Mouse (Mus musculus) urinary bladder, postnatal 36 days (tissue): ENCODE measurements around the gene Arid4b.

Source experiments
- DNase-seq, 2 experiments: peaks; one replicate each; pipeline ENCODE4 v3.0.0; 2022; ENCODE audit warnings: low spot score in 2 of 2, mixed read lengths in 1 of 2

Arid4b gene

GRCm38 (mm10) chr13:14062209-14063012 is 621 bp upstream of the Arid4b start:
- DNase-seq: no peak

- DNase-seq: no peak
Measured at GRCm38 (mm10) chr13:14063942-14064271, 875 bp downstream of the Arid4b start.

DNA sequence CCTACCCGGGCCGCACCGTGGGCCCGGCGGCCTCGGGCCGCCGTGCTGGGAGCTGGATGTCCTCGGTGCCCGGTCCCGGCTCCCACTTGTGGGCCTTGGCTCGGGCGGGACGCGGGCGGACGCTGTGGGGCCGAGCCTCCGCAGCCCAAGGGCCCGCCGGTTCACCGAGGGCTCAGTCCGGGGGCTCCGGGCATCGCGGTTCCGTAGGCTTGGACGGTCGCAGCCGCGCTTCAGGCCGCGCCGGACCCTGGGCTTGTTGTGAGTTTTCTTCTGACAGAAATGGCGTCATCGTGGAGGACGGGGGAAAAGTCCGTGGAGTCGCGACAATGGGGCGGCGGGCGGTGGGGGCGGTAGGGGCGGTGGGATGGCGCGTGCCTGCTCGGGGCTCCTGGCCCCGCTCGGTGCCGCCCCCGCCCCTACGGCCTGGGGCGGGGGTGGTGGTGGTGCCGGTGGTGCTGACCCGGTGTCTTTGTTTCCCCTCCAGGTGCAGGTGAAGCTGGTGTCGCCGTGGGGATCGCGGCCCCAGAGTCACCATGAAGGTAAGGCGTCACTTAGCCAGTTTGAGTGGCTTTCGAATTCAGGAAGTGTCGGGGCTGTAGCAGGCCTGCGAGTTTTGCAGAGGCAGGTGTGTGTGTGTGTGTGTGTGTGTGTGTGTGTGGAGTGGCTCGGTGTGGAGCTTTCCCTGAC is 1.5 kb downstream of the Arid4b start:
- DNase-seq: peak; percentile 29 to 45

DNA sequence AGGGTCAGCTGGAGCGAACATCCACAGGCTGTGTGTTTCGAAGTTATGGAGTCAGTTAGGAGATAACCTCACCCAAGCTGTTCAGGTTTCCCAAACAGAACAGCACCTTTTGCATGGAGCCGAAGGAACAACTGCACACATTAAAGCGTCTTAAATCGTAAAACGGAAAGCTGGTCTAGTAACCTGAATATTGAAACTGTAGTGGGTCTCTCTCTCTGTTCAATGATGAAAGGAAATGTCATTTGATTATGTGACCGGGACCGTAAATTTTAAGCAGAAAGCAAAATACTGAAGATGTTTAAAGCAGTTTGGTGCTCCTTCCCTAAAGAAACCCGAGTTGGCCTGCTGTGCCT is 2.0 kb downstream of the Arid4b start:
- no peak for DNase-seq

GRCm38 (mm10) chr13:14065701-14066100 is 2.7 kb downstream of the Arid4b start:
- no peak for DNase-seq

DNA sequence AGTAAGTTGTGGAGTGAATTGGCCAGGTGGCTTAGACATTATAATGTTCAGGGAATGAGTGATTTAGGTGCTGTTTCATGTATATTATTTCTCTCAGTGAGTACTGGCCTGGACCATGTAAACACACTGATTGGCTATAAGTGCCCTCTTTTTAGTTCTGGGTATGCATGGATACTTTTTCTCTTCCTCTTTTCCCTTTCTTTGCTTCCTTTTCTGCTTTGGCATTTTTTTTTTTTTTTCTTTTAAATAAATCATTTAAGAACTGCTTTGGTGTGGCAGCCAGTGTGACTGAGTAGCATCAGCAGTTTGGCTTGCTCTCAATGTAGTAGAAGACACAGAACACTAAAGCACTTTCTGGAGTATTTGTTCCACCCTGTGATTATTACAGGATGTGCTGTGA is 5.0 kb downstream of the Arid4b start:
- DNase-seq: no peak

GRCm38 (mm10) chr13:14069291-14069690 is 6.3 kb downstream of the Arid4b start:
- DNase-seq: no peak

DNA sequence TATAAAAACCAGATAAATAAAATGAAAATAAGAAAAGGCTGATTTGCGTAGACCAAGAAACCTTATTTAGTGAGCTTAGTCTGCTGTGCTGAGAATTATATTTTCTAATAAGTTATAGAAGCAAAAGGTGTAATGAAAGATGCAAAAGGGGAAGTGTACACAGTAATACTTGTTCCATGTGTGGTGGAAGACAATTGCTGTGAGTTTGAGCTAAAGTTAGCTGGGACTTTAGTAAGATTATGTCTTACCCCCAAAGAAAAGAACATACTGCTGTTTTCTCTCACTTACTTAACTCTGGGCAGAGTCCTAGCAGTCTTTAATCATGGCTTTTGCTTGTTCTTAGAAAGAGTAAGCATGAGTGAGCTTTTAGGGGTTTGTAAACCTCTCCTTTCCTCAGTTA is 11.3 kb downstream of the Arid4b start:
- no peak for DNase-seq

DNA sequence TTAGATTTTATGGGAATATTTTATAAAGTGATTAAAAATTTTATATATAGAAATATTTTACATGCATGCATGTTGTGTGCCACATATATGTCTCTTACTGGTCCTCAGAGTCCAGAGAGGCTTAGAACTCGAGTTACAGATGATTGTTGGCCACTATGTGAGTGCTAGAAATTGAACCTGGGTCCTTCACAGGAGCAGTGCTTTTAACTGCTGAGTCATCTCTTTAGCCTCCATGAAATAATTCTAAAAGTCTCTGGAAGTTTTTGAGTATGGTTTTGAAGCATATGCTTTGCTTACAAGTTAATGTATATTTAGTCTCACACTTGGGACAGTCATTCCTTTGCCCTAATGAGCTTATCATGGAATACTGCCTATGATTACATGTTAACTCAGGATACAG is 12.3 kb downstream of the Arid4b start:
- DNase-seq: no peak

GRCm38 (mm10) chr13:14088669-14089068 is 25.6 kb downstream of the Arid4b start:
- no peak for DNase-seq

GRCm38 (mm10) chr13:14103026-14103425 is 40.0 kb downstream of the Arid4b start:
- no peak for DNase-seq

DNA sequence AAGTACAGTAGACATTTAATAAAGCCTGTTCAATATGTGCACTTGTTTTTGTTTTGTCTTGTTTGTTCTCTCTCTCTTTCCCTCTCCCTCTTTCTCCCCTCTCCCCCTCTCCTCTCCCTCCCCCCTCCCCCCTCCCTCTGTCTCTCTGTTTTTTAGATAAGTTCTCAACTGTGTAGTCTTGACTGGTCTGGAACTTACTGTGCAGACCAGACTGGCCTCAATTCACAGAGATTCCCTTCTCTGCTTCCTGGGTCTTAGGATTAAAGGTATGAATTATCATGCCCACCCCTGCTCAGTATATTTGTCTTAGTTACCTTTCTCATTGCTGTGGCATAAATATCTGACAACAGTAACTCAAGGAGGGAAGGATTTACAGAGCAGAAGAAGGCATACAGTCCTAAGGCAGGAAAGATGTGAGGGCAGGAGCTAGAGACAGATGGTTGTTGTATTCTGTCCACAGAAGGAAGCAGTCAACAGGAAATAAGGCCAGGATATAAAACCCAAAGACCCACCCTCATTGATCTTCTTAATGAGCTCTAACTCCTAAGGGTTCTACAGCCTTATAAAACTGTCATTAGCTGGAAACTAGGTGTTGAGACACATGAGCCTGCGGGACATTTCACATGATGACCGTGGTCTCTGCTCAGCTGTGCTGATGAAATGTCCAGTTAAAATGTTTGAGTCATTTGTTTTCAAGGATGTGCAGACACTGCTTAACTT is 47.3 kb downstream of the Arid4b start:
- no peak for DNase-seq

DNA sequence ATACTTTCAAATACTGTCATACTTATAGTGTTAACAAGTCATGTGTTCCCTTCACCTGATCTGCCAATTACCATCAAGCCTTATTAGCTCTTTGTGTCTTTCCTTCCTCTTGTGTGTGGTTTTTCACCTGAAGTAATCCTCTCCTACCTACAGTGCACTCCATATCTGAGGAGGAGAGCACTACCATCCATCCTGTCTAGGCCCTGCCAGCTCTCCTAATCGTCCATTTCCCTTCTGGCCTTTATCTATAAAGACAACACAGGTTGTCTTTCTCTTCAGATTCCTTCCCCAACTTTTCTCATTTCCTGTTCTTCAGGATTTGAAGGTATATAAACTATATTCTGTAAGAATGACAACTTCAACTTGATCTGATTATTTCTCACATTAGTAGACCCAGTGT is 48.1 kb downstream of the Arid4b start:
- no peak for DNase-seq

- DNase-seq: no peak
Measured at GRCm38 (mm10) chr13:14113746-14114528, 50.9 kb downstream of the Arid4b start.

DNA sequence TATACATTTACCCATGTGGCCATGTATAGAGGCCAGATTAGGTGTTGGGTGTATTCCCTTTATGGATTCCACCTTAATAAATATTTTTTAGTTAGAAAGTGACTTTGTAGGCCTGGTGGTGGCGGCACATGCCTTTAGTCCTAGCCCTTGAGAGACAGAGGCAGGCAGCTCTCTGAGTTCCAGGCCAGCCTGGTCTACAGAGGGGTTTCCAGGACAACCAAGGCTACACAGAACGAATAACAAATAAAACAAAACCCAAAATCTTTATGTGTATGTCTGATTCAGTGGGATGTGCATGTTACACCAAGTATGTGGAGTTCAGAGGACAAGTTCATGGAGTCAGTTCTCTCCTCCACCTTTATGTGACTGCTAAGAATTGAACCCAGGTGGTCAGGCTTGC is 52.8 kb downstream of the Arid4b start:
- no peak for DNase-seq

- no peak for DNase-seq
Measured at GRCm38 (mm10) chr13:14131651-14132050, 68.6 kb downstream of the Arid4b start.

DNA sequence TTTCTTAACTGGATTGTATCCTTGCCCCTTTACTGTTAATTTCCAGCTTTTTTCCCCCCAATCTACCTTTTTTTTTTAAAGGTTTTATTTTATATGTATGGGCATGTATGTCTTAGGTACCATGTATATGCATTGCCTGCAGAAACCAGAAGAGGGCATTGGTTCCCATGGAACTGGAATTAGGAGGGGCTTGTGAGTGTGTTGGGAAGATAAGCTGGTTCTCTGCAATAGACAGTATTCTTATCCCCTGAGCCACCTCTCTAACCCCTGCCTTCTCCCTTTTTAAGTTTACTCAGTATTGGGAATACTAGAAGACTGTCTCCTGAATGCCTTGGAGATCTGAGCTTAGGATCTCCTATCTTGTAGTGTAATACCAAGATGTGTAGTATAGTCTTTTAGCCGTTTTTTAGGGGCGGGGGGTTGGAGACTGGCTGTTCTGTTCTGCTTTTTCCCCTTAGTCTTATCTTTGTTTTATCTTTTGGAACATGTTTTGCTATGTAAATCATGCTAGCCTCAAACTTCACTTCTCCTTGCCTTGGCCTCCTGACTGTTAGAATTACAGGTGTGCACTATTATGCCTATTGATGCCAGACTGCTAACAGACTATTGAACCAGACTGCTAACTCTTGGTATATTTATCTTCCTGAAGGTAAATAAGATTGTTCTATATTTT is 79.4 kb downstream of the Arid4b start:
- no peak for DNase-seq

GRCm38 (mm10) chr13:14177989-14178388 is 115.0 kb downstream of the Arid4b start:
- no peak for DNase-seq

GRCm38 (mm10) chr13:14179669-14180068 is 116.6 kb downstream of the Arid4b start:
- DNase-seq: no peak

GRCm38 (mm10) chr13:14245946-14246345 is 182.9 kb downstream of the Arid4b start:
- DNase-seq: no peak
